Mouse (Mus musculus) cortical plate, adult 2 months (tissue): Measurements from ENCODE around the gene Ifnk.

ENCODE experiments used
- CTCF ChIP-seq: fragments of 200-500 bp; IDR thresholded peaks from 2 replicates; pipeline ENCODE4 v1.5.1; 2011; ENCODE audit warnings: mild to moderate bottlenecking, control low read depth, low read length; ENCODE audit not compliant: insufficient read depth; ENCODE audit errors: extremely low read depth
- POLR2A ChIP-seq: fragments of 200-500 bp; IDR thresholded peaks from 2 replicates; pipeline ENCODE4 v1.6.1; 2011; ENCODE audit warnings: mild to moderate bottlenecking, low read length, control low read depth; ENCODE audit not compliant: insufficient read depth; ENCODE audit errors: extremely low read depth

DNA sequence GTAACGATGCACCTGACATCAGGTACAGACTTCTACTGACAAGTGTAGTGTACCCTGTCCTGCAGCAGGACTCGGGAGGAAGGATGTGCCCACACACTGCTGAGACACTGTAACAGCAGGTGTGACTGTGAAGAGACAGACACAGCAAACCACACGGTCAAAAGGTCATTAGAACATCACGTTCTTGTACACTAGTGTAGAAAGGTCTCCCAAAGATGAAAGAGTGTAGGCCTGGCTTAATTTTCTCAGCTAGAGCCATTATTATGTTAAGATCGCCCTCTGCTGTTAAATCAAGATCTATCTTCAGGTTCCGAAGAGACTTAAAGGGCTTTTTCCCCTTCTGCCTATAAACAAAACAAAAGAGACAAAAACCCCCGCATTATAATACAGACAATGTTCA lies 40.9 kb downstream of the Ifnk start:
- TF ChIP-seq POLR2A (no peak), CTCF (0 out of 2 replicates have a peak, but pooled peaks have one; percentile 0)
